Mouse (Mus musculus): ENCODE data around the gene Bhlha9. TPM values are rescaled to one million over a fixed set of nuclear protein-coding genes. Genes with fewer than 3 reads are reported as not detected.

Bhlha9 gene
- polyA plus RNA-seq, 1 experiment from 2014 or later, result 0.76 TPM

DNA sequence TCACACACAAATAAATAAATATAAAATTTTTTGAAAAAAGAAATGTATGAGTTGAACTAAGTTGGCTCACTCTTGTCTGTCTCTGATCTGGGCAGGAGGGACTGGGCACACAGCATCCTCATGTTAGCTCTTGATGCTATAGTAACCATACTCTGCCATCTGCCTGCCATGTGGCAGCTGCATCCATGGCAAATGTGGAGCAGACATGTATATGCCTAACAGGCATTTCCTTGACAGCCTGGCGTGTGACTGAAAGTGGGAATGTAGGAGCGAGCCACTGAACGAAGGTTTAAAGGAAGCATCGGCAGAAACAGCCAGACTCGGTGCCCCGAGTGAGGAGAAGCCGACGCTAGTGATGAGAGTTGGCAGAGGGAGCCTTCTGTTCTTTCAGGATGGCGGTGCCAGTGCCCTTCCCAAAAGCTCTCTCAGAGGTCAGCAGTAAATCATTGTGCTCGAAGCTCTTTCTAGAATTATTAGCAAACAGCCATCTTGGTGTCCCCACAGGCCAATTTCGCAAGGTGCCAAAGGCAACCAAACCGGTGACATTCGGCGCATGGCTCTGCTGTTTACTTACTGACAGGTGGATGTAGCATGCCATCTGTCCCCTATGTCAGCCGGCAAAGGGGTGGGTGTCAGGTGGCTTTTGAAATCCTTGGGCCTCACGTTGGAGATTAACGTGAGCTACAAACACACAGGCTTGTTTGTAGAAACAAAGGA, 32.8 kb upstream of the Bhlha9 start:
- no peak for ATAC-seq (ENCODE audit: low FRiP score, low TSS enrichment)
- H3K9ac ChIP-seq (replicated peaks; ENCODE audit: low read length), result no peak overlapping the region
- H3K27me3 ChIP-seq (ENCODE audit: control insufficient read depth, insufficient read depth, low read length), result no peaks in the 10 kb centered on the region
- no peak for DNase-seq
- H3K4me2 ChIP-seq (ENCODE audit: low read length), result no peak overlapping the region
- no peaks in the 10 kb centered on the region for H3K9me3 ChIP-seq (ENCODE audit: control insufficient read depth, low read length)
- WGBS, result 76% methylated on average over 17 of the region's 17 CpGs
- no peak overlapping the region for H3K27ac ChIP-seq (replicated peaks; ENCODE audit: low read depth, low read length)
- no peaks in the 10 kb centered on the region for H3K4me1 ChIP-seq (ENCODE audit: control insufficient read depth, insufficient read depth, low read length)
- H3K36me3 ChIP-seq (ENCODE audit: control insufficient read depth, insufficient read depth, low read length), result no peaks in the 10 kb centered on the region
- no peak overlapping the region for H3K4me3 ChIP-seq (replicated peaks; ENCODE audit: low read depth, low read length)

DNA sequence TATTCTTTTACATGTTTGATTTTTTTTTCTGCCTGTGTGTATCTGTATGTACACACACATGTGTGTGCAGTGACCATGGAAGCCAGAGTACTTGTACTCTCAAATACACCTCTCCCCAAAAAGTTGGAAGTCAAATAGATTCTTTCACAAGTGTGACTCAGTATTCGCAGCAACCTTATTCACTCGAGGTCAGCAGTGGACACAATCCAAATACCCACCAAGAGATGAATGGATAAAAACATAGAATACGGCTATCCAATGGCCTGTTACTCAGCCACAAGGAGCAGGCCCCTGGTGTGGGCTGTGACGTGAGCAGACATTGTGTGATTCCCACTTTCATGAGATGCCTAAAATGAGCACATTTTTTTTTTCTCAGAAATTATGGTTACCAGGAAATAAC, 32.0 kb upstream of the Bhlha9 start:
- no peaks in the 10 kb centered on the region for H3K9me3 ChIP-seq (ENCODE audit: control insufficient read depth, low read length)
- no peak for ATAC-seq (ENCODE audit: low FRiP score, low TSS enrichment)
- H3K9ac ChIP-seq (replicated peaks; ENCODE audit: low read length), result no peak overlapping the region
- no peaks in the 10 kb centered on the region for H3K36me3 ChIP-seq (ENCODE audit: control insufficient read depth, insufficient read depth, low read length)
- no peak overlapping the region for H3K4me3 ChIP-seq (replicated peaks; ENCODE audit: low read depth, low read length)
- H3K27me3 ChIP-seq (ENCODE audit: control insufficient read depth, insufficient read depth, low read length), result no peaks in the 10 kb centered on the region
- H3K27ac ChIP-seq (replicated peaks; ENCODE audit: low read depth, low read length), result no peak overlapping the region
- 73% methylated on average over 4 of the region's 4 CpGs for whole genome bisulfite sequencing
- H3K4me2 ChIP-seq (ENCODE audit: low read length), result no peak overlapping the region
- H3K4me1 ChIP-seq (ENCODE audit: control insufficient read depth, insufficient read depth, low read length), result peaks cover 7% of the 10 kb centered on the region; the same call in 1 of the 2 replicates
- no peak for DNase-seq

- no peaks in the 10 kb centered on the region for H3K27me3 ChIP-seq (ENCODE audit: control insufficient read depth, insufficient read depth, low read length)
These were observed 28.0 kb upstream of the Bhlha9 start for GRCm38 (mm10) chr11:76644257-76644656.

GRCm38 (mm10) chr11:76645036-76645435, 27.2 kb upstream of the Bhlha9 start:
- WGBS, result 64% methylated on average over 9 of the region's 9 CpGs
- Histone ChIP-seq H3K27ac (replicated peaks; ENCODE audit: low read depth, low read length) (peak overlapping the region; percentile 69), H3K4me1 (ENCODE audit: control insufficient read depth, insufficient read depth, low read length) (peaks cover 25% of the 10 kb centered on the region), H3K4me2 (ENCODE audit: low read length) (no peak overlapping the region), H3K9ac (replicated peaks; ENCODE audit: low read length) (0 out of 2 replicates have a peak overlapping the region, but pooled peaks have one; percentile 16), H3K36me3 (ENCODE audit: control insufficient read depth, insufficient read depth, low read length) (no peaks in the 10 kb centered on the region), H3K27me3 (ENCODE audit: control insufficient read depth, insufficient read depth, low read length) (no peaks in the 10 kb centered on the region), H3K4me3 (replicated peaks; ENCODE audit: low read depth, low read length) (no peak overlapping the region), H3K9me3 (ENCODE audit: control insufficient read depth, low read length) (no peaks in the 10 kb centered on the region)
- ATAC-seq (ENCODE audit: low FRiP score, low TSS enrichment) (no peak), DNase-seq (peak; percentile 24)

More at GRCm38 (mm10) chr11:76644257-76644656, 28.0 kb upstream of the Bhlha9 start:
- H3K9ac ChIP-seq (replicated peaks; ENCODE audit: low read length), result no peak overlapping the region
- H3K4me1 ChIP-seq (ENCODE audit: control insufficient read depth, insufficient read depth, low read length), result peaks cover 25% of the 10 kb centered on the region
- no peak overlapping the region for H3K4me2 ChIP-seq (ENCODE audit: low read length)
- no peak for ATAC-seq (ENCODE audit: low FRiP score, low TSS enrichment)
- 33% methylated on average over 6 of the region's 6 CpGs for WGBS
- no peak overlapping the region for H3K4me3 ChIP-seq (replicated peaks; ENCODE audit: low read depth, low read length)
- peak; percentile 31 for DNase-seq
- no peaks in the 10 kb centered on the region for H3K9me3 ChIP-seq (ENCODE audit: control insufficient read depth, low read length)
- no peaks in the 10 kb centered on the region for H3K36me3 ChIP-seq (ENCODE audit: control insufficient read depth, insufficient read depth, low read length)
- peak overlapping the region; percentile 69; the same call in 1 of the 2 replicates for H3K27ac ChIP-seq (replicated peaks; ENCODE audit: low read depth, low read length)

DNA sequence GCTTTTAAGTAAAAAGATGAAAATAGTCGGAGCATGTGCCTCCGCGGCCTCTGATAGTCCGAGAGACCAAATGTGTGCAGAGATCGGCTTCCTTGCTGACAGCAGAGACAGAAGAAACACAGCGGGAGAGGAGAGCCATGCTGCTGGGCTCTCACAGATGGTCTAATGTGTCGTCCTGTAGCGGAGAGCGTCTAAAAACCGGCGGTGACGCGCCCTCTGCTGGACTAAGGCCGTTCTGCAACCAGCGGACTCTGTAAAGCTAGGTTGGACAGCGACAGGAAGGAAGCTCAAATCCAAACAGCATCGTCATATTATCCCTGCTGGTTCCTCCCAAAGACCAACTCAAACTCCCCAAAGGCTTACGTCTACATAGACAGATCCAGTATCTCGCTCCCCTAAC, 26.3 kb upstream of the Bhlha9 start:
- ATAC-seq (ENCODE audit: low FRiP score, low TSS enrichment) (peak; percentile 77; the same call in 1 of the 2 replicates), DNase-seq (peak; percentile 97)
- Histone ChIP-seq H3K27ac (replicated peaks; ENCODE audit: low read depth, low read length) (peak overlapping the region; percentile 49), H3K36me3 (ENCODE audit: control insufficient read depth, insufficient read depth, low read length) (no peaks in the 10 kb centered on the region), H3K4me3 (replicated peaks; ENCODE audit: low read depth, low read length) (peak overlapping the region; percentile 23), H3K27me3 (ENCODE audit: control insufficient read depth, insufficient read depth, low read length) (no peaks in the 10 kb centered on the region), H3K4me2 (ENCODE audit: low read length) (peak overlapping the region; percentile 55), H3K4me1 (ENCODE audit: control insufficient read depth, insufficient read depth, low read length) (peaks cover 25% of the 10 kb centered on the region), H3K9ac (replicated peaks; ENCODE audit: low read length) (peak overlapping the region; percentile 38), H3K9me3 (ENCODE audit: control insufficient read depth, low read length) (no peaks in the 10 kb centered on the region)
- WGBS, result under 1% methylated on average over 19 of the region's 19 CpGs

DNA sequence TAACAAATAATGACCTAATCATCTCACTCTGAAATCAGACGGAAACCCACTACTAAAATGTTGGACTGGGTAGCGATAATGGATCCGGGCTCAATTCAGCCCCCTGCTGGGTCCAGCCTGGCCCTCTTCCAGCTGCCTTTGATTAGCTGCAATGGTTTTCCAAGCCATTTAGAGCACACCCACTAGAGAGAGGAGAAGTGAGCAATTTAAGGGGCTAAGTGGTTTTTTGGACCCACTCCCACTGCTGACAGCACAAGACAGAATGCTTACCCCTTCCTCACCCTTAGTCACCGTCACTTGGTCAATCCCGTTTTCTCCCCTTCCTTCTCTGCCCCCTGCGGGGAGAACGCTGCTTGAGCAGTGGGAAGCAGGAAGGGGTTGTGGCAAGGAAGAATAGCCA, 25.2 kb upstream of the Bhlha9 start:
- Histone ChIP-seq H3K4me3 (replicated peaks; ENCODE audit: low read depth, low read length) (no peak overlapping the region), H3K27me3 (ENCODE audit: control insufficient read depth, insufficient read depth, low read length) (no peaks in the 10 kb centered on the region), H3K9ac (replicated peaks; ENCODE audit: low read length) (peak overlapping the region; percentile 10; the same call in 1 of the 2 replicates), H3K36me3 (ENCODE audit: control insufficient read depth, insufficient read depth, low read length) (no peaks in the 10 kb centered on the region), H3K4me1 (ENCODE audit: control insufficient read depth, insufficient read depth, low read length) (peaks cover 25% of the 10 kb centered on the region), H3K9me3 (ENCODE audit: control insufficient read depth, low read length) (no peaks in the 10 kb centered on the region), H3K4me2 (ENCODE audit: low read length) (peak overlapping the region; percentile 43), H3K27ac (replicated peaks; ENCODE audit: low read depth, low read length) (peak overlapping the region; percentile 43)
- WGBS, result 2% methylated on average over 7 of the region's 7 CpGs
- ATAC-seq (ENCODE audit: low FRiP score, low TSS enrichment), result peak; percentile 34
- peak; percentile 75 for DNase-seq

DNA sequence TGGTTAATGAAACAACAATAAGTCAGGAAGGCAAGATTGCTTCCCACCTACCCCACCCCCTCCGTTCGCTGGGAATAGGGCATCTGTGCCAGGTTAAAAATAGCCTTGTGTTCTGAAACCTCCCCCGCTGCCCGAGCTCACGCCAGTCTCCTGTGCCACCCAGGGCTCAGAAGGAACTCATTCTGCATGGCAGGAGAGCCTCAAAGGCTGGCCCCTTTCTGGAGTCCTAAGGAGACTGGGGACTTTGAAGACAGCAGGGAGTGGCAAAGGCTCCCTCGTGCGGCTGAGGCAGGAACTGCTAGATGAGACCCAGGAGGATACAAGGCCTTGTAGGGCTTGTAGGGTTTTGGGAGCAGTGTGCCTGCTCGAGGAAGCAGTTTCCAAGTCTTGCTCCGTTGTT, 24.8 kb upstream of the Bhlha9 start:
- Histone ChIP-seq H3K9ac (replicated peaks; ENCODE audit: low read length) (no peak overlapping the region), H3K4me2 (ENCODE audit: low read length) (peak overlapping the region; percentile 43), H3K4me1 (ENCODE audit: control insufficient read depth, insufficient read depth, low read length) (peaks cover 25% of the 10 kb centered on the region), H3K9me3 (ENCODE audit: control insufficient read depth, low read length) (no peaks in the 10 kb centered on the region), H3K27me3 (ENCODE audit: control insufficient read depth, insufficient read depth, low read length) (no peaks in the 10 kb centered on the region), H3K27ac (replicated peaks; ENCODE audit: low read depth, low read length) (peak overlapping the region; percentile 43), H3K4me3 (replicated peaks; ENCODE audit: low read depth, low read length) (no peak overlapping the region), H3K36me3 (ENCODE audit: control insufficient read depth, insufficient read depth, low read length) (no peaks in the 10 kb centered on the region)
- WGBS, result 5% methylated on average over 9 of the region's 9 CpGs
- DNase-seq (peak; percentile 75), ATAC-seq (ENCODE audit: low FRiP score, low TSS enrichment) (peak; percentile 11; the same call in 1 of the 2 replicates)

DNA sequence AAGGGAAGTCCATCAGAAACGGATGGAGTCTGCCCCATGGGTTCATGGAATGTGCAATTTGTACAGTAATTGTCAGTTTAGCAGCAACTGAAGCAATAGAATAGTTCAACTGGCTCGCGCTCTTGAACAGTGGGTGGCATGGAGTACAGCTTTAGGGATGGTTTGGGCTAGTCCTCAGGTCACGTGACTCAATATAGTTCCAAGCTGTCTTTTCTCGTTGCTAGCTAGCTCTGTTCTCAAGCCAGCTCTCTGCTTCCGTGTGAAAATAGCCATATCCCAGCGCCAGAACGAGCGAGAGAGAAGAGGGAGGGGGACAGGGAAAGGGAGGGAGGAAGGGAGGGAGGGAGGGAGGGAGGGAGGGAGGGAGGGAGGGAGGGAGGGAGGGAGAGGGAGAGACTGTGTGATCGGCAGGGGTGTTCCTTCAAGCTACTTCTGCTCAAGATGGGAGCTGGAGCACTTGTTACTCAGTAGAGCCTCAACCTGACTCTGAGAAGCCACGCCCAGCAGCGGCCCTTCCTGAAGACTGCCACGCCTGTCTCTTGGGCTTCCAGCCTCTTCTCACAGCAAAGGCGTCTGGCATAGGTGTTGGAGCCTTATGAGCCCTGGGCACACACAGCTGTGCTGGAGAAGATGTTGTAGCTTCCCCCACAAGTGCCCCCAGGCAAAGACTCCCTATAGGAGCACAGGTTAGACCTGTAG, 21.3 kb upstream of the Bhlha9 start:
- DNase-seq, result no peak
- Histone ChIP-seq H3K27me3 (ENCODE audit: control insufficient read depth, insufficient read depth, low read length) (no peaks in the 10 kb centered on the region), H3K4me2 (ENCODE audit: low read length) (no peak overlapping the region), H3K9ac (replicated peaks; ENCODE audit: low read length) (no peak overlapping the region), H3K36me3 (ENCODE audit: control insufficient read depth, insufficient read depth, low read length) (no peaks in the 10 kb centered on the region), H3K4me1 (ENCODE audit: control insufficient read depth, insufficient read depth, low read length) (peaks cover 12% of the 10 kb centered on the region), H3K27ac (replicated peaks; ENCODE audit: low read depth, low read length) (no peak overlapping the region), H3K4me3 (replicated peaks; ENCODE audit: low read depth, low read length) (no peak overlapping the region), H3K9me3 (ENCODE audit: control insufficient read depth, low read length) (no peaks in the 10 kb centered on the region)
- no peak for ATAC-seq (ENCODE audit: low FRiP score, low TSS enrichment)
- 65% methylated on average over 12 of the region's 14 CpGs for WGBS

Data from midbrain, embryonic 14.5 days (tissue).